Mouse (Mus musculus): ENCODE data around the gene Xpnpep1. TPM values are rescaled to one million over a fixed set of nuclear protein-coding genes. Genes with fewer than 3 reads are reported as not detected.
A peak's percentile ranks its signal among the peaks of the same experiment; 100 is the strongest.

Xpnpep1 gene
- polyA plus RNA-seq, 1 experiment from 2014 or later = 144 TPM

DNA sequence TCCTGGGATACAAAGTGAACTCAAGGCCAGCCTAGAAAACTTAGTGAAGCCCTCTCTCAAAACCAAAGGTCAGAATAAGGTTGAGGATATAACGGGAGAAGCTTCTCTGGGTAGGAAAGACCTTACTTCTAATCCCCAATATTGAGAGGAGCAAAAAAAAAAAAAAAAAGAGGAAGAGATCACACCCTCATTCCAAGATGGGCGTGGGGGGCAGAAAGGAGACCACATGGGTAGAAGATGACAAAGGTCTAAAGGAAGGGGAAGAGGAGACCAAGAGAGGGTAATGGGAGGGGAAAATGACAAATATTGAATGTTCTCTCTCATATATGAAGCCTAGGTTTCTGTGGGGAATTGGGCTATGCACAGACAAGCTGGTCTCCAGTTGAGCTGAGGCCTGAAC, 77.3 kb downstream of the Xpnpep1 start:
- Histone ChIP-seq H3K27ac (no peak overlapping the region), H3K4me1 (no peaks in the 10 kb centered on the region), H3K9ac (no peak overlapping the region), H3K9me3 (no peaks in the 10 kb centered on the region), H3K27me3 (no peaks in the 10 kb centered on the region), H3K36me3 (no peaks in the 10 kb centered on the region), H3K4me3 (no peak overlapping the region), H3K4me2 (no peak overlapping the region)
- no peak for ATAC-seq (ENCODE audit: insufficient number of reproducible peaks, low FRiP score, low TSS enrichment, low read depth)
- 86% methylated on average over 2 of the region's 2 CpGs for WGBS

DNA sequence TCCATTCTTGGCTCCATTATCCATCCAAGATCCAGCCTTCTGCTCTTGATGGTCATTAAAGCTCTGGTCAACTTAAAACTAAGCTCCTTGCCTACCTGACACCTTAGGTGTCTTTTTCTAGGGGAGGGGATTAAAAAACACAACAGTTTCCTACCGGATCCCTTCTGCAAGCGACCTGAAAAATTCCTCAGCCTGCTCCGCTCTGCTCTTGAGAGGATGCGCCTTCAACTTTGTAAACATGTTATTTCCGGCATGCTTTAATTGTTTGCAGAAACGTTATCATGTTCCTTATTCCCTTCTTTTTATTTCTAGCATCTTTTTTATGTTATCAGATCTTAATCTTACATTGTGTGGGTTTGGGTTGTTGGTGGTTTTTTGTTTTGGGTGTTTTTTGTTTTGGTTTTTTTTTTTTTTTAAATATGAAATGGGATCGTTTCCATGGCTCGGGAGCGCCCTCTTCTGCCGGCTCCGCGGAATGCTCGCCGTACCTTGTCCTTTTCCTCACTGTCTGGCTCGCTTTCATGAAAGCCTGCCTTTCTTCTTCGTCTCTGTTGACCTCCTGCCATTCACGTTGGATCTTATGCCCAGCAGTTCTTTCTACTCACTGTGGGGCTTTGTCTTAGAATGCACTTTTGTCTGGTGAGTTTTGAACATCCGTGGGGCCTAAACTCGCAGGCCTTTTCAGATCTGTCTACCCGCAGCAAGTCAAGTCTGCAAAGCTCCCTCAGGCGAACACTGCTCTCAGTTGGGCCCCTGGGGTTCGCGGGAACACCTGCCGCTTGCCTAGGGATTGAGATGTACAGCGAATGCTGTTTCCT, 117.1 kb downstream of the Xpnpep1 start:
- ATAC-seq (ENCODE audit: insufficient number of reproducible peaks, low FRiP score, low TSS enrichment, low read depth) = no peak
- Histone ChIP-seq H3K4me2 (peak overlapping the region; percentile 34), H3K9ac (no peak overlapping the region), H3K36me3 (no peaks in the 10 kb centered on the region), H3K4me3 (peak overlapping the region; percentile 11; the same call in 1 of the 2 replicates), H3K4me1 (0 out of 2 replicates have a peak, but pooled peaks cover 4% of the 10 kb centered on the region), H3K27me3 (0 out of 2 replicates have a peak, but pooled peaks cover 7% of the 10 kb centered on the region), H3K9me3 (no peaks in the 10 kb centered on the region), H3K27ac (no peak overlapping the region)
- WGBS = 12% methylated on average over 25 of the region's 25 CpGs

DNA sequence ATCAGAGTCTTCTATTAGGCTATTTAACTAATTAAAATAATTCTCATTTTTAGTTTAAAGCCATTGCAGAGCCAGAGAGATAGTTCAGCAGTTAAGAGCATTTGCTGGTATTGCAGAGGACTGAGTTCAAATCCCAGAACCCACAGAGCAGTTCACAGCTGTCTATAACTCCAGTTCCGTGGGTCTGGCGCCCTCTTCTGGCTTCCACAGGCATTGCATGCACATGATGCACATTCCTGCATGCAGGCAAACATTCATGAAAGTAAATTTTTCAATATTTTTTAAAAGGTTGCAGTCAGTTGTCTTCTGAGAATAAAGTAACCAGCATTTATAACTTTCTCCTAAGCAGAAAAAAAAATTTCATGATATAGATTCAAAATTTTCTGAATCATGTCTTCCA, 135.8 kb downstream of the Xpnpep1 start:
- ATAC-seq (ENCODE audit: insufficient number of reproducible peaks, low FRiP score, low TSS enrichment, low read depth) = no peak
- no peaks in the 10 kb centered on the region for H3K4me1 ChIP-seq
- H3K9ac ChIP-seq = no peak overlapping the region
- no peak overlapping the region for H3K4me2 ChIP-seq
- no peak overlapping the region for H3K4me3 ChIP-seq
- 30% methylated on average over 2 of the region's 2 CpGs for WGBS
- H3K36me3 ChIP-seq = no peaks in the 10 kb centered on the region
- no peaks in the 10 kb centered on the region for H3K9me3 ChIP-seq
- H3K27me3 ChIP-seq = no peaks in the 10 kb centered on the region
- no peak overlapping the region for H3K27ac ChIP-seq

DNA sequence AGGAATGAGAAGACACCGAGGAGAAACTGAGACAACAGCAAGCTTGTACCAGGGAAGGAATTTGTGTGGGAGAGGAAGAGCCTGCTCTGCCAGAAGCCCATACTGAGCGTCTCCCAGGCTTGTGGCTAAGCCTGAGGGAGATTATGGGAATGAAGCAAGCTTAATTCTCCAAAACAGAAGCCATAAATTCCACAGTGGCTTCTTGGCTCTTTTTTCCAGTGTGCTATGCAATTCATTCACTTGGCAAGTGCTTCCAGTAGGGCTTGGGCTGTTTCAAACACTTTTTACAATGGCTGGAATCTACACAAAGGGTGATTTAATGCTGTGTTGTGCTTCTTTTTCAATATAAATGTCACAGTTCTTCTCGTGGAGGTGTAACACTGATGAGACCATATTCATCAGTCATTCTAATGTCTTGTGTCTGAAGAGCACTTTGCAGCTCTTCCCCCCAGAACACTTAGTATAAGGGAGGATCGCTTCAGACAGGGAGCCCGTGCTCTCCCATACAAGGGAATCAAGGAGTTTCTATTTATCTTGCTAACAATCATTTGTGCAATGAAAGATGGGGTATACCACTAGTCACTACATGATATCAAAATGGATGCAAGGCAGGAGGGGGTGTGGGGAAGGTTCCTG, 148.1 kb downstream of the Xpnpep1 start:
- ATAC-seq (ENCODE audit: insufficient number of reproducible peaks, low FRiP score, low TSS enrichment, low read depth) = no peak

More for the DNA sequence above, 148.1 kb downstream of the Xpnpep1 start:
- Histone ChIP-seq H3K27ac (no peak overlapping the region), H3K4me3 (no peak overlapping the region), H3K4me2 (no peak overlapping the region), H3K9ac (no peak overlapping the region), H3K4me1 (no peaks in the 10 kb centered on the region), H3K27me3 (no peaks in the 10 kb centered on the region), H3K36me3 (no peaks in the 10 kb centered on the region), H3K9me3 (no peaks in the 10 kb centered on the region)
- WGBS = 45% methylated on average over 5 of the region's 5 CpGs

Small RNA genes lying within 50 kb of the gene (microRNA-seq; reads per million reads assigned to microRNA genes)
- gene Mir6407 = not detected

Other genes with a start within 250 kb of the Xpnpep1 start
- 97.1 and 98.7 TPM in 2 replicates for gene Add3, start 100.2 kb upstream of the Xpnpep1 start, polyA plus RNA-seq (2015; fragmentation: Nextera tagmentation; extraction: Ambion mirVana)